Mouse (Mus musculus) erythroblast, adult 5-6 weeks (primary cell): ENCODE results near the gene Gm20695. TPM values are rescaled to one million over a fixed set of nuclear protein-coding genes. Genes with fewer than 3 reads are reported as not detected.
A peak's percentile ranks its signal among the peaks of the same experiment; 100 is the strongest.
"Not testable (repeated sequence)": the region's sequence is repeated elsewhere in the genome, so short reads cannot be mapped to it uniquely, and the experiment has no call there.

Experiments used
- ATAC-seq: replicated peaks from 2 replicates; pipeline ENCODE4 v1.8.0; 2016; ENCODE audit warnings: moderate number of reproducible peaks, mild to moderate bottlenecking, moderate TSS enrichment, inconsistent platforms; ENCODE audit not compliant: poor library complexity, low FRiP score, severe bottlenecking
- total RNA-seq, 2 experiments: library from RNA; stranded (forward) in 1 of 2; stranded (reverse) in 1 of 2; fragments of 150-400 nt in 1 of 2; fragments of 200-764, 138-1000 nt in 1 of 2; gene quantifications; 2 replicates each; pipeline versions ENCODE4 v1.2.3 to v1.2.4; 2015 to 2017; ENCODE audit warnings: low replicate concordance in 2 of 2

Gm20695 gene
- not detected in 2 replicates for total RNA-seq (2015; ENCODE audit: low replicate concordance)
- total RNA-seq (2017; ENCODE audit: low replicate concordance) = 0.68 TPM in 1 of 2 replicates, not detected in the other

- peak; percentile 100 for ATAC-seq
Measured at GRCm38 (mm10) chr16:3884201-3885064, at the start of gene Gm20695, which contains the start of gene Zfp597. TSS of gene Gm20695 (plus strand) at chr16:3884648. TSS of gene Zfp597 (minus strand) at chr16:3884561.

DNA sequence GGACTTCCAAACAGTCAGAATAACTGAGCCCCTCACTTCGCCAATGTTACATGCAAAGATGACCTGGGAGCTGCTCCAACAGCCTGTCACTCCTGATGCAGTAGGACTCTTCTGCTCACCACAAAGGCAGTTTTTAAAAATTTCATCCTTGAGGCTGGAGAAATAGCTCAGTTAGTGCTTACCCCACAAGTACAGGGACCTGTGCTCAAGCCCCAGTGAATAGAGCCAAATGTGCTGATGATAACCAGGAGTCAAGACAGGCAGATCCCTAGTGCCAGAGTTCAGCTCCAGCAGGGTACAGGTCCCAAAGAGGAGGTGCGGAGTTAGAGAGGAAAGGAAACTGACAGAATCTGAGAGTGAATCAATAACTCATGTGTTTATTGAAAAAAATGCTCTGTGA, 49.0 kb upstream of the Gm20695 start:
- ATAC-seq = no peak

GRCm38 (mm10) chr16:3839157-3839885, 45.1 kb upstream of the Gm20695 start:
- no peak for ATAC-seq

DNA sequence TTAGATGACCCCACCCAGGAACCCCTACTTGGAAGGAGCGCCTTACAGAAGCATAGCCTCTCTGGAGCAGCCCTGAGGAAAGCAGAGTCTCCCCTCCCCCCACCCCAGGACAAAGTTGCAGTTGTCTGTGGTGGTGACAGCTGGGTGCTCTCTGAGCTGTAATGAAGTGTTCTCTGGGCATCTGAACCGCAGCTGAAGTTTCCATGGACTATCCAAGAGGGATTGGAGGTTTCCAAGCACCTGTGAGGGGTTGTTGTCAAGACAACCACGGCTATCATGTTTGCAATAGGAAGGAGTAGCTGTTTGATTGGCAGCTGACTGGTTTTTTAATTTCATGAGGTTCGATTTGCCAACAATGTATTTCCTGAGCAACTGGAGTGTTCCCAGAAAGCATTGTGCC, 41.5 kb upstream of the Gm20695 start:
- ATAC-seq = no peak

DNA sequence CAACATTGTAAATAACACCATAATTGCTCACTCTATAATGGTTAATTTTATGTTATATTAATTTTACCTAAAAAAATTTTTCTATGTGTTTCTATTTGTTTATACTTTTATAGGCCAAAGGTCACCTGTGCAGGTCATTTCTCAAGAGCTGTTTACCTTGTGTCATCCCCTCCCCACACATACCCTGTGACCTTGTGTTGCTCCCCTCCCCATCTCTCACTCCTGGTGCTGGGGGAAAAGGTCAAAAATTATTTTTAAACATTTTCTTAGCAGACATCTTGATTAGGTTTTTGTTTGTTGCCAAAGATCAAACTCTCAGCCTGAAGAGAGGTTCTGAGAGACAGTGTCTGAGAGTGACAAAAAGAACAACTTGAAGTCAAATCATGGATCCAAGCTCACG, 40.7 kb upstream of the Gm20695 start:
- no peak for ATAC-seq

DNA sequence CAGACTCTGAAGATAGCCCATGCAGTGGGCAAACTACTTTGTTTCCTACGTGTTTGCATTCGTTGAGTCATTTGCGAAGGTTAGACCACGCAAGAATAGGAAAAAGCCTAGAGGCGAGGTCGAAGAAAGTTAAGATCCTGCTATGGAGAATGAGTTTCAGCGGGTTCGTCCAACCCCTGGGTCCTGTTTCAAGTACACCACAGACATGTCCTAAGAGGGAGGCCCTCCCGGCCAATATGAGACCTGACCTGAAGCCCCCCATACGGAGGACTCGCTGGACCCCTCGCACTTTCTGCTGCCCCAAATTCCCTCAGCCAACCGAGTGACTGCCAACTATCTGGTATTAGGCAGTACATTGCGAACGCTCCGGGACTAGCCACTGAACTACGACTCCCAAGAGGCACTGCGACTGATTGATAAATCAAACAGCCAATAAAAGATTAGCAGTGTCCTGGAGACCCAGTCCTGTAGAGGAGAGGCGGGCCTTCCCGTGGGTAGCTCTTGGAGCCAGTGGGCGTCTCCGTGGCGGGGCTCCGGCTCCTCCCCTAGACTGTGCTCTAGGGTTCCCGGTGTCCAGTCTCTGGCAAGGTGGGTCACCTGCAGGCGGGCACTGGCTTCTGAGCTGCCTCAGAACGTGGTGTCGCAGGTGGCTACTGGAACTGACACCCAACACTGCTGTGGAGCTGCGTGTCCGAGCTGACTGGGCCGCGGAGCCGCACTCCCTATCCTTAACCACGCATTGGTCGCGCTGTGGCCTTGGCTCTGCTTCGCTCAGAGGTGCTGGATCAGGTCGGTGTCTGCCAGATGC, 37.5 kb upstream of the Gm20695 start, which contains the start of gene Zfp174:
Gene Zfp174 (plus strand): TSS at position 558 of the 808 bp plus-strand sequence.
- ATAC-seq = peak; percentile 99

DNA sequence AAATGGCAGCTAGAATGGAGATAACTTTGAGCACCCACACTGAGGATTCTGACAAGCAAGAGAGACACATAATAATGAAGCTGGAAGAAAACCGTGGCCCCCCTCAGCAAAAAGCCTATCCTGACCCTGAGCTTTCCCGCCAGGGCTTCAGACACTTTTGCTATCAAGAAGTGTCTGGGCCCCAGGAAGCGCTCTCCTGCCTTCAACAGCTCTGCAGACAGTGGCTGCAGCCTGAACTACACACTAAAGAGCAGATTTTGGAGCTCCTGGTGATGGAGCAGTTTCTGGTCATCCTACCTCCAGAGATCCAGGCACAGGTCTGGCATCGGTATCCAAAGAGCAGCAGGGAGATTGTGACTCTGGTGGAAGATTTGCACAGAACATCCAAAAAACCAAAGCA, 36.6 kb upstream of the Gm20695 start:
- ATAC-seq = no peak

DNA sequence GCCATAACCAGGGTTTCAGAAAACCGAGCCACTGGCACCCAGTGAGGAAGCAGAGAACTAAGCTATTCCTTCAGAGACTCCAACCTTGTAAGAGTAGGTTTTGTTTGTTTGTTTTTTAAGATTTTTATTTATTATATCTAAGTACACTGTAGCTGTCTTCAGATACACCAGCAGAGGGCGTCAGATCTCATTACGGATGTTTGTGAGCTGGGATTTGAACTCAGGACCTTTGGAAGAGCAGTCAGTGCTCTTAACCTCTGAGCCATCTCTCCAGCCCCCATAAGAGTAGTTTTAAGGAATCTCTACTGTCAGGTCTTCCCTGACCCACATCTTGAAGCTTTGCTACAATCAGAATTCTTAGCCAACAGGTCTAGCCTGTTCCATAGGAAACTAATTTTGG, 36.0 kb upstream of the Gm20695 start:
- ATAC-seq = no peak

GRCm38 (mm10) chr16:3851301-3851700, 33.1 kb upstream of the Gm20695 start:
- ATAC-seq = not testable (repeated sequence)

- ATAC-seq = no peak
Measured at GRCm38 (mm10) chr16:3852586-3852985, 31.9 kb upstream of the Gm20695 start.

DNA sequence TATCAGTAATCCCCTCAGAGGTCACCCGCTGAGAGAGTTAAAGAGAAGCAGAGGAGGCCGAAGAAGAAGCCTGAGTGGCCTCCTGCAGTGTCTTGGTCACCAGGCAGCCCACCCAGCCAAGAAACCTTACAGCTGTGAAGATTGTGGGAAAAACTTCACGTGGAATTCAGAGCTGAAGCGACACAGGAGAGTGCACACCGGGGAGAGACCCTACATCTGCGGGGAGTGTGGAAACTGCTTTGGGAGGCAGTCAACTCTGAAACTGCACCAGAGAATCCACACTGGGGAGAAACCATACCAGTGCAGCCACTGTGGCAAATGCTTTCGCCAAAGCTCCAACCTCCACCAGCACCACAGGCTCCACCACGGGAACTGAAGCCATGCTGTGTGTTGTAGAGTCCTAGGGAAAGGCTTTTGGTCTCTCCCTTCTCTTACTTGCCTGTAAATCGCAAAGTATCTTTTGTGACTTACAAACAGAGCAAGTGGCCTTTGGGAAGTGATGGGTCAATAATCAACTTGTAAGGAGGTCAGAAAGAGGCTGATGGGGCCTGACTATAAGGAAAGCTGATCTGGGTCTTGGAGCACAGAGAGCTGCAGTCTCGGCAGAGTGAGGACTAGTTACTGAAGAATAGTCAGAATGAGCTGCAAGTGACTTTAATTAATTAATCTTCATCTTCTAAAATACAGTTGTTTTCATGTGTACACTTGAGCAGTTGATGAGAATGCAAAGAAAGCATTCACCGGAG, 29.8 kb upstream of the Gm20695 start:
- no peak for ATAC-seq

DNA sequence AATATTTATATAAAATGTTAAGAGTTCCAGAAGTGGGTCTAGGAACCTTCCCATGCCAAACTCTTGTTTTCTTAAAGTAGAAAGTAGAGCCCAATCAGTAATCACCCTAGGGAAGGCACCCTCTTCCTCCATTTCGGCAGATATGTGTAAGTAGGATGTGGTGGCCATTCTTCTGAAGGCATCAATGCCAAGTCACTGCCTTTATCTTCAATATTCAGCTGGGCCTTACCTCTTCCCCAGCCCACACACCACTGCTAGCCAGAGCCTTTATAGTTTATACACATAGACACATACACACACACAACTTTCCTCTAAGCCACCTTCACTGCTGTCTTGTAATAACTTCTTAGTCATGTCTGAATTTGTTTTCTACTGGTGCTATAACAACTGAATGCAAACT, 28.7 kb upstream of the Gm20695 start:
- no peak for ATAC-seq

GRCm38 (mm10) chr16:3859254-3859653, 25.2 kb upstream of the Gm20695 start:
- ATAC-seq = no peak

DNA sequence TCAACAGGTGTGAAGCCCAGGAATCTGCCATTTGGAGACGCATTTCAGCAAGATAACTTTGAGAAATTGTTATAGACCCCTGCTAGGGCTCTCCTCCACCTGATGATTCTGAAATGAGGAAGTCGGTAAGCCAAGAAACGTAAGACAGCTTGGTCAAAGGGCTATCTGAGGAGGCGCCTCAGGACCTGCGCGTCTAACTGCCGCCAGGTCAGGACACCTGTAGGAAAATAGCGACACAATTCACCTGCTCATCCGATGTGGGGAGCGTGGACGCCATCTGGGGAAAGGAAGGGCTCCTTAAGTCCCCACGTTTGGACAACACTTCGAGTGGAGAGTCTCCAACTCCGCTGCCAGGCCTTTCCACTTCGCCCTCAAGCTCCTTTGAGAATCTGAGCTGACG, 12.6 kb upstream of the Gm20695 start:
- peak; percentile 60 for ATAC-seq

GRCm38 (mm10) chr16:3872216-3873047, 12.0 kb upstream of the Gm20695 start, which contains the start of gene Naa60:
TSS of gene Naa60 (plus strand) at chr16:3872375.
- peak; percentile 100 for ATAC-seq

DNA sequence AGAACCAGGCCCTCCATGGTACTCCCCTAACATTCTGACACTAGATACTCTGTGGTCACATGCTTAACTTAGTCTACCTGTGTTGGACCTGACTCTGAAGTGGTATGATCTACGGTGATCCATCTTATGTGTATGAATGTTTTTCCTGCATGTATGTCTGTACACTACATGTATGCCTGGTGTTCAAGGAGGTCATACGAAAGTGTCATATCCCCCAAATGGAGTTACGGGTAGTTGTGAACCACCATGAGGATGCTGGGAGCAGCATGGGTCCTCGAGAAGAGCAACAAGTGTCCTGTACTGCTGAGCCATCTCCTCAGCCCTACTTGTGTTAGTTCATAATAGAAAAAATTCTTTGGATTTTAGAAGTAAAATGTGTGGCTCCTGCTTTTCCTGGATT, 8.1 kb upstream of the Gm20695 start:
- ATAC-seq = no peak

- ATAC-seq = no peak
Measured at GRCm38 (mm10) chr16:3885065-3885670, 720 bp downstream of the Gm20695 start.
